Comparison of ENCODE assay signal across 10 mouse cellular contexts in genomic region chr12:4840010-4840409, GRCm38 (mm10). TPM values are rescaled to one million over a fixed set of nuclear protein-coding genes. Genes with fewer than 3 reads are reported as not detected.
A peak's percentile ranks its signal among the peaks of the same experiment; 100 is the strongest.
DNase-seq lines count a peak whose midpoint lies in the region; ATAC-seq lines count a peak whose summit lies in the region.
"Had no signal": no experiment of that assay in that cellular context is flagged by ENCODE, and none has a peak within 500 bp of the region (broad histone marks: within the 10 kb centered on the region; RNA-seq: fewer than 3 reads in every experiment).

No protein-coding gene starts in this region.

- 0 out of 2 replicates have a peak overlapping the region, but pooled peaks have one; percentile 86 for H3K4me2 ChIP-seq in hindbrain, embryonic 11.5 days (replicated peaks; ENCODE audit: low read depth, low read length)

- no peaks in the 10 kb centered on the region for H3K9me3 ChIP-seq in heart, embryonic 10.5 days
- no peaks in the 10 kb centered on the region for H3K9me3 ChIP-seq in hindbrain, embryonic 11.5 days (ENCODE audit: control insufficient read depth, low read length)

- no peak overlapping the region for H3K4me3 ChIP-seq in heart, embryonic 10.5 days
- no peak overlapping the region for H3K4me3 ChIP-seq in hindbrain, embryonic 11.5 days (ENCODE audit: low read depth, low read length)

- DNase-seq in heart, adult 11 months, result peak; percentile 91
- DNase-seq in heart, embryonic 10.5 days (ENCODE audit: low spot score), result no peak
- DNase-seq in A20 (ENCODE audit: low read depth, low spot score), result peak; percentile 26
- DNase-seq in hindbrain, embryonic 11.5 days (ENCODE audit: low spot score), result no peak
- DNase-seq in lung, postnatal 25 days (ENCODE audit: low spot score), result peak; percentile 11
- DNase-seq in urinary bladder, postnatal 14 days (ENCODE audit: low spot score), result no peak
- no peak for DNase-seq in layer of hippocampus, postnatal 14 days (ENCODE audit: low spot score in 2 of 2)
- DNase-seq: kidney, postnatal 14 days; right cerebral cortex, postnatal 25 days had no signal

- no peak for ATAC-seq in hindbrain, embryonic 11.5 days (ENCODE audit: low FRiP score)
- ATAC-seq in megakaryocyte-erythroid progenitor cell, adult 5-6 weeks (replicated peaks; ENCODE audit: low FRiP score, low TSS enrichment, poor library complexity, severe bottlenecking), result no peak

- H3K27me3 ChIP-seq in heart, embryonic 10.5 days (ENCODE audit: insufficient read depth, poor library complexity, severe bottlenecking), result 0 out of 2 replicates have a peak, but pooled peaks cover 10% of the 10 kb centered on the region
- peaks cover 9% of the 10 kb centered on the region; the same call in 1 of the 2 replicates for H3K27me3 ChIP-seq in hindbrain, embryonic 11.5 days (ENCODE audit: control insufficient read depth, insufficient read depth, low read length)

- no peak overlapping the region for H3K9ac ChIP-seq in hindbrain, embryonic 11.5 days (ENCODE audit: low read depth, low read length)

- no peak overlapping the region for H3K27ac ChIP-seq in heart, embryonic 10.5 days
- H3K27ac ChIP-seq in hindbrain, embryonic 11.5 days (ENCODE audit: low read depth, low read length), result no peak overlapping the region

- WGBS in heart, embryonic 10.5 days, result 53% methylated on average over 6 of the region's 6 CpGs
- 54% methylated on average over 6 of the region's 6 CpGs for WGBS in hindbrain, embryonic 11.5 days

- H3K4me1 ChIP-seq in heart, embryonic 10.5 days, result peaks cover 19% of the 10 kb centered on the region
- H3K4me1 ChIP-seq in hindbrain, embryonic 11.5 days (replicated peaks; ENCODE audit: control insufficient read depth, insufficient read depth, low read length), result 0 out of 2 replicates have a peak, but pooled peaks cover 2% of the 10 kb centered on the region

- H3K36me3 ChIP-seq in heart, embryonic 10.5 days, result no peaks in the 10 kb centered on the region
- no peaks in the 10 kb centered on the region for H3K36me3 ChIP-seq in hindbrain, embryonic 11.5 days (ENCODE audit: control insufficient read depth, insufficient read depth, low read length)

RNA-seq across cellular contexts. Expression of gene Fkbp1b, which starts 1.4 kb away (rescaled TPM):
- 7.4 and 12.5 TPM in 2 replicates for polyA plus RNA-seq in heart, embryonic 10.5 days (2016; fragmentation: Nextera tagmentation; extraction: Ambion mirVana)
- 19.6 TPM in 2 replicates for polyA plus RNA-seq in hindbrain, embryonic 11.5 days (2014; fragmentation: Nextera tagmentation; extraction: Ambion mirVana)
- not detected in 2 replicates for total RNA-seq in megakaryocyte-erythroid progenitor cell, adult 5-6 weeks (2014; fragmentation: Nextera tagmentation)
- 1.6 and 12.2 TPM in 2 replicates for total RNA-seq in megakaryocyte-erythroid progenitor cell, adult 5-6 weeks (2017)
- total RNA-seq in layer of hippocampus, postnatal 14 days (2021), result 100 to 1,000 TPM; 106 to 107 TPM

RNA-seq across cellular contexts. Expression of gene Wdcp, which starts 3.1 kb away (rescaled TPM):
- polyA plus RNA-seq in heart, embryonic 10.5 days (2016; fragmentation: Nextera tagmentation; extraction: Ambion mirVana), result 17.6 and 18.4 TPM in 2 replicates
- polyA plus RNA-seq in hindbrain, embryonic 11.5 days (2014; fragmentation: Nextera tagmentation; extraction: Ambion mirVana), result 15.8 and 18.5 TPM in 2 replicates
- 20.3 and 27.5 TPM in 2 replicates for total RNA-seq in megakaryocyte-erythroid progenitor cell, adult 5-6 weeks (2014; fragmentation: Nextera tagmentation)
- 5.0 and 9.5 TPM in 2 replicates for total RNA-seq in megakaryocyte-erythroid progenitor cell, adult 5-6 weeks (2017)
- 10 to 100 TPM; 11.9 to 12.0 TPM for total RNA-seq in layer of hippocampus, postnatal 14 days (2021)

RNA-seq across cellular contexts. Expression of gene Sf3b6, which starts 22.7 kb away (rescaled TPM):
- polyA plus RNA-seq in heart, embryonic 10.5 days (2016; fragmentation: Nextera tagmentation; extraction: Ambion mirVana), result 164 and 196 TPM in 2 replicates
- 354 and 386 TPM in 2 replicates for polyA plus RNA-seq in hindbrain, embryonic 11.5 days (2014; fragmentation: Nextera tagmentation; extraction: Ambion mirVana)
- total RNA-seq in megakaryocyte-erythroid progenitor cell, adult 5-6 weeks (2014; fragmentation: Nextera tagmentation), result 172 and 266 TPM in 2 replicates
- total RNA-seq in megakaryocyte-erythroid progenitor cell, adult 5-6 weeks (2017), result 189 and 198 TPM in 2 replicates
- 10 to 100 TPM; 79.2 to 84.6 TPM for total RNA-seq in layer of hippocampus, postnatal 14 days (2021)

RNA-seq across cellular contexts. Expression of gene Mfsd2b, which starts 34.1 kb away (rescaled TPM):
- polyA plus RNA-seq in heart, embryonic 10.5 days (2016; fragmentation: Nextera tagmentation; extraction: Ambion mirVana), result 10.9 and 13.5 TPM in 2 replicates
- 4.6 and 4.8 TPM in 2 replicates for polyA plus RNA-seq in hindbrain, embryonic 11.5 days (2014; fragmentation: Nextera tagmentation; extraction: Ambion mirVana)
- 225 and 274 TPM in 2 replicates for total RNA-seq in megakaryocyte-erythroid progenitor cell, adult 5-6 weeks (2014; fragmentation: Nextera tagmentation)
- total RNA-seq in megakaryocyte-erythroid progenitor cell, adult 5-6 weeks (2017), result 116 and 136 TPM in 2 replicates
- under 1 TPM; 0.41 to 0.52 TPM for total RNA-seq in layer of hippocampus, postnatal 14 days (2021)

Comparison
In these comparisons a context has a peak if more than half of its experiments do, and no peak if none do; other contexts are left out.
1. DNase-seq: peak in heart, adult 11 months (single experiment), A20 (single experiment) and lung, postnatal 25 days (single experiment); none in heart, embryonic 10.5 days (single experiment), hindbrain, embryonic 11.5 days (single experiment), urinary bladder, postnatal 14 days (single experiment) and layer of hippocampus, postnatal 14 days (0 of 2).
2. RNA of gene Fkbp1b, which starts 1.4 kb away (total RNA-seq): 106 to 107 TPM in layer of hippocampus, postnatal 14 days; 1.6 to 12.2 TPM in megakaryocyte-erythroid progenitor cell, adult 5-6 weeks; every median in the first group is over 4 times any median in the second.